Mouse (Mus musculus) forelimb bud, embryonic 11.5 days (tissue): ENCODE data around the gene Peli3.
A peak's percentile ranks its signal among the peaks of the same experiment; 100 is the strongest.
"Not testable (repeated sequence)": the region's sequence is repeated elsewhere in the genome, so short reads cannot be mapped to it uniquely, and the experiment has no call there.

ENCODE experiments used
- DNase-seq: peaks from one replicate; pipeline ENCODE4 v3.0.0-alpha.2; 2012; ENCODE audit warnings: low read depth, low spot score

Peli3 gene

GRCm38 (mm10) chr19:4942551-4943252 is at the start of gene Peli3:
Gene Peli3 (minus strand): TSS chr19:4943127.
- DNase-seq, result peak; percentile 62

DNA sequence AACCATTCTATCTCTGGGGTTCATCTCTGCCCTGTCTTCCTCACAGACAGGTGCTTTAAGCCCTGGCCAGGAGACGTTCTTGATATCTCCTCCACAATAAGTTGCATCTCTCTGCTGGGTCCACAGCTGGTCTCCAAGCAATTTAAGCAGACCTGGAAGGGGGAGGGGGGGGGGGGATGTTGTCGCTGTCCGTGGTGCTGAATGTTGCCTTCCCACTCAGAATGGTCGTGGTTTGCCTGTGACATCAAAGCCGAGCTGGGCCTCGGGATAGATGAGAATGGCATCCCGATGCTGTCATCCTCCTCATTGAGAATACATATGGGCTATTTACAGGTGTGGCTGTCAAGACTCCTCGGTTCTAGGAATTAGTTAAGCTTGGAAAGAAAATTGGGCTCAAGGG is 49.4 kb upstream of the Peli3 start:
- DNase-seq, result peak; percentile 24

GRCm38 (mm10) chr19:4990716-4991115 is 47.8 kb upstream of the Peli3 start:
- DNase-seq, result no peak

GRCm38 (mm10) chr19:4990256-4990625 is 47.3 kb upstream of the Peli3 start, which contains the start of gene Npas4:
Gene Npas4 (minus strand): TSS chr19:4990316.
- no peak for DNase-seq

GRCm38 (mm10) chr19:4989434-4990255 is 46.7 kb upstream of the Peli3 start:
- DNase-seq, result no peak

- peak; percentile 95 for DNase-seq
These were observed 46.1 kb upstream of the Peli3 start for GRCm38 (mm10) chr19:4989013-4989412.

GRCm38 (mm10) chr19:4981767-4982166 is 38.8 kb upstream of the Peli3 start:
- peak; percentile 69 for DNase-seq

- DNase-seq, result no peak
These were observed 25.3 kb upstream of the Peli3 start for GRCm38 (mm10) chr19:4968236-4968635.

- peak; percentile 94 for DNase-seq
These were observed 19.1 kb upstream of the Peli3 start, which contains the start of gene Mrpl11 for GRCm38 (mm10) chr19:4961928-4962601. Gene Mrpl11 (plus strand): TSS chr19:4962147.

- not testable (repeated sequence) for DNase-seq
These were observed 5.7 kb upstream of the Peli3 start for GRCm38 (mm10) chr19:4948641-4949040.

- no peak for DNase-seq
These were observed 2.6 kb upstream of the Peli3 start for GRCm38 (mm10) chr19:4945540-4945939.

GRCm38 (mm10) chr19:4943253-4943588 is 294 bp upstream of the Peli3 start:
- DNase-seq, result no peak

DNA sequence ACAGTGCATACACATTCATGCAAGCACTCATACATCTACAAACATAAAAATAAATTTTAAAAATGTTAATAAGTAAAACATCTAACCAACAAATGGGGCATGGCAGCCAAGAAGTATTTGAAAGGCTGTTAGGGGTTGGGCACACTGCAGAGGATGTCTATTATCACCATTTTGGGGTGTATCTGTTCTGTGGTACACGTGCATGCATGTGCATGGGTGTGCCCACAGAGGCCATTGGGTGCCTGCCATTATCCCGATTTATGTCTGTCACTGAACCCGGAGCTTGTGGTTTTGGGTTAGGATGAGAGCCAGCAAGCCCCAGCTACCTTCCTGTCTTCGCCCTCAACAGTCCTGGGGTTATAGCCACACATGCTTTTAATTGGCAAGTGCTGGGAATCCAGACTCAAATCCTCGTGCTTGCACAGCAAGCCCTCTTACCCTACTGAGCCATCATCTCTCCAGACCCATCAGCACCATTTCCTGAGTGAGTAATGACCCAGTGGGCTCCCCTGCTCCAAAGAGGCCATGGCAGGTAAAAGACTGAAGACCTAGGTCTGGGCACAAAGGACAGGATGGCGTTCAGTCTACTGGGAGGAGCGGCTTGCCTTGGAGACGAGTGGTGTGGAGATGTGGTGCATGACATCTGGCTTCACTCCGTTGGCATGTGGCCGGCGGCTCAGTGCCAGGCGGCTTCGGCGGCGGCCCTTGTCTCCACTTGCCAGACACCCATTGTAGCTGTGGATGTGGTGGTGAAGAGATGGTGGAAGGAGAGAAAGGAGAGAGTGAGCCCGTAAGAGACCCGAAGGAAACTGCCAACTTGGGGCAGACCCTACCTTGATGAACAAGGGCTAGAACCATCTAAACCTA is 5.2 kb downstream of the Peli3 start:
- no peak for DNase-seq

GRCm38 (mm10) chr19:4936896-4937295 is 6.0 kb downstream of the Peli3 start:
- no peak for DNase-seq

- no peak for DNase-seq
These were observed 14.1 kb downstream of the Peli3 start for GRCm38 (mm10) chr19:4928781-4929180.

GRCm38 (mm10) chr19:4927904-4928531 is 14.9 kb downstream of the Peli3 start, which contains the start of gene Dpp3:
Gene Dpp3 (minus strand): TSS chr19:4928287.
- DNase-seq, result peak; percentile 97

GRCm38 (mm10) chr19:4925121-4925860 is 17.6 kb downstream of the Peli3 start:
- no peak for DNase-seq

- no peak for DNase-seq
These were observed 23.3 kb downstream of the Peli3 start for GRCm38 (mm10) chr19:4919652-4920051.

DNA sequence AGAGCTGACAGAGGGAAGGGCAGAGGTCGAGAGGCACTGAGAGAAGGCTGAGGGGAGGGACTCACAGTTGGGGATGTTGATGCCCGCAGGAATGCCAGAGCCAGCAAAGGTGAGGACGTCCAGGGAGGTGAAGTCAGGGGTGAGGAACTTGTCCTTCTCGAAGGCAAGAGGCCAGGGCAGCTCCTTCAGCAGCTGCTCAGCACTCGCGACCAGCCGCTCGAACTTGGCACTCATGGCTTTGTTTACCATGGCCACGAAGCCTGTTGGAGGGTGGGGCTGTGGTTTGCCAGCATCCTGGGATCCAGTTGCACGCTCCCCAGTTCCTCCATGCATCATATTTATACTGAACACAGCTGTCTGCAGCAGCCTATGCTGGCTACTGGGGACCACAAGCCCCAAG is 26.1 kb downstream of the Peli3 start:
- DNase-seq, result no peak

DNA sequence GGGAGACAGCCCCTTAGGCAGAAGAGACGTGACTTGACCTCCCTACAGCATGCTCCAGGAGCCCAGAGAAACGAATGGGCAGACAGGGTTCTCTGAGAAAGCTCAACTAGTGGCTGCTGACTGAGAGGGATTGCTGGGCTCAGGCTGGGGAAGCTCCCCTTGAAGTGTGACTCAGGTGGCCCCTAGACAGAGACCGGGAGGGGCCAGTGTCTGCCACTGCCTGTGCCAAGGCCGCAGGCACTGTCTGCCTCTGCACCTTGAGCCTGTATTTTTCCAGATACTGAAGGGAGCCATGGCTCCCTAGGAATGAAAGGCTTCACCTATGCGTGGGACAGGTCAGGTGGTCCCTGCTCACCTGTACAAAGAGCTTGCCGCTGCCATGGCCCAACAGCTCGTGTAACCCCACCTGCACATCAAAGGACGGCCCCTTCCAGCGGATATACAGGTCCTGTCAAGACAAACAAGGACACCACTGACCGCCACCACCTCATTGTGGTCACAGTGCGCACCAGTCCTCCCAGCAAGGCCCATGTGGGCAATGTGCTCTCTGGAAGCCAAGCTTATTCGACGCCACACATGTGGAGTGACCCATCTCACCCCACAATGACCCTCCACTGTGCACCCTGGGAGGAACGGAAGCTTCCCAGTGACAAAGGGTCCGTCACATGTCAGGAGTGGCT is 26.9 kb downstream of the Peli3 start:
- no peak for DNase-seq
